Mouse (Mus musculus) embryonic fibroblast, embryonic 13.5 days (primary cell): ENCODE data around the gene Shisa3. TPM values are rescaled to one million over a fixed set of nuclear protein-coding genes. Genes with fewer than 3 reads are reported as not detected.
A peak's percentile ranks its signal among the peaks of the same experiment; 100 is the strongest.

ENCODE experiments used
- H3K27ac ChIP-seq: 2 replicates; pipeline ENCODE4 v1.5.1; 2012; ENCODE audit warnings: low read length, control low read depth, inconsistent platforms; ENCODE audit not compliant: insufficient read depth
- H3K4me1 ChIP-seq: 2 replicates; pipeline ENCODE4 v1.6.1; 2011; ENCODE audit warnings: low read length; ENCODE audit not compliant: control insufficient read depth, insufficient read depth
- H3K4me3 ChIP-seq: 2 replicates; pipeline ENCODE4 v1.5.1; 2011; ENCODE audit warnings: mild to moderate bottlenecking, control low read depth, low read length; ENCODE audit not compliant: insufficient read depth
- CTCF ChIP-seq: IDR thresholded peaks from 2 replicates; pipeline ENCODE4 v1.5.1; 2011; ENCODE audit warnings: mild to moderate bottlenecking, control low read depth, low read length, moderate library complexity, borderline replicate concordance; ENCODE audit not compliant: insufficient read depth
- POLR2A ChIP-seq: IDR thresholded peaks from 2 replicates; pipeline ENCODE4 v1.6.1; 2011; ENCODE audit warnings: low read depth, mild to moderate bottlenecking, control low read depth, low read length, moderate library complexity
- polyA plus RNA-seq: library from polyadenylated mRNA; stranded (reverse); fragments of >200 nt; gene quantifications from 2 replicates; pipeline ENCODE4 v1.2.4, GENCODE M21; 2011; ENCODE audit warnings: low read depth; ENCODE audit not compliant: missing spikeins, insufficient read length

Shisa3 gene
- polyA plus RNA-seq = 0.23 TPM in 1 of 2 replicates, not detected in the other

GRCm38 (mm10) chr5:67607804-67608673, at the start of gene Shisa3:
Gene Shisa3, plus strand, starts transcription at chr5:67607882.
- TF ChIP-seq POLR2A = no peak
- no peak for TF ChIP-seq CTCF
- H3K27ac ChIP-seq = no peak within 1 kb of the TSS
- peak within 1 kb of the TSS; percentile 37 for H3K4me3 ChIP-seq
- no peaks in the 10 kb centered on the region for H3K4me1 ChIP-seq

- Histone ChIP-seq H3K27ac (no peak overlapping the region), H3K4me1 (no peaks in the 10 kb centered on the region)
- TF ChIP-seq CTCF (no peak), POLR2A (no peak)
Observed at GRCm38 (mm10) chr5:67558644-67559043, 49.0 kb upstream of the Shisa3 start.

GRCm38 (mm10) chr5:67559063-67559462, 48.6 kb upstream of the Shisa3 start:
- H3K4me1 ChIP-seq = no peaks in the 10 kb centered on the region
- no peak overlapping the region for H3K4me3 ChIP-seq
- H3K27ac ChIP-seq = no peak overlapping the region
- TF ChIP-seq POLR2A (no peak), CTCF (no peak)

More at GRCm38 (mm10) chr5:67558644-67559043, 49.0 kb upstream of the Shisa3 start:
- H3K4me3 ChIP-seq = no peak overlapping the region

DNA sequence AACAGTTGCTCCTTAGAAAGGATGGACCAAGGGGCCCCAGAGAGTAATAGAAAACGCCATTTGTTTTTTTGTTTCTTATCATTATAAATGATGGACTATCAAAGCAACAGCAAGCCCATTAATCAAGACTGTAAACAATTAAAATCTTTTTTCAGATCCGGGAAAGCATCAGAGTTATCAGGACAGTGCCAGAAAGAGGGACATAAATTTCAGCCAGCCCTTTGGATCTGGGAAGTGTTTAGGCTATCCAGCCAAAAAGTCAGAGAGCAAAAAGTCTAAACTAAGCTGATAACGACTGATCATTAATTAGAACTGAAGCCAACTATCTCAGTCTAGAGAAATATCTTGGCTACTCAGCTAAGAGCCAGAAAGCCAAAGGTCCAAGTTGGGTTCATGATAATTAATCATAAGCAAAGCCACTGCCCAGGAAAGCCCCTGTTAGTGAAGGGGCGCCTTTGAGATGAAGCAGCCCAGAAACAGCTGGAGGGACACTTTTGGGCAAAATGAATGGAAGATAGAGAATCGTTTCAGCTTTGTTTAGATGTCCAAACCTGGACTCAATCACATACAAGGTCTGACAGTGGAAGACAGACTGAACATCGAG, 35.0 kb upstream of the Shisa3 start:
- no peaks in the 10 kb centered on the region for H3K4me1 ChIP-seq
- H3K27ac ChIP-seq = no peak overlapping the region
- TF ChIP-seq POLR2A (no peak), CTCF (no peak)
- H3K4me3 ChIP-seq = no peak overlapping the region

DNA sequence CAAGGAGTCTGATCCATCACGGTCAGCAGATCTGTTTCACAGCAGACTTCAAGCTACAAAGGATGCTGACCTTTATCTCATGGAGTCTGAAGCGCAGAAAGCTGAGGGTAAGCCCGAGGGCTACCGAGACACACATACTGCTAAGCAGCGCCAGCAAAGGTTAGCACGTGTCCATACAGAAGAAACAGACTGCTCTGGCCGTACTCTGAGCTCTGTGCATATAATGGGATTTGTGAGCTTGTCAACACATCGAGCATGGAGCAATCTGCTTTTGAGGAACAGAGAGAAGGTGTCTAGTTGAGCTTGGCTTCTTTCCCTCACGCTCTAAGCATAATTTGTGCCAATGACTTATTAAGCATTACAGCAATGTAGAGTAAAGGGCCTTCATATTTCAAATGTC, 33.6 kb upstream of the Shisa3 start:
- TF ChIP-seq POLR2A = no peak
- no peak for TF ChIP-seq CTCF
- Histone ChIP-seq H3K4me3 (no peak overlapping the region), H3K27ac (no peak overlapping the region), H3K4me1 (no peaks in the 10 kb centered on the region)

GRCm38 (mm10) chr5:67575705-67576104, 32.0 kb upstream of the Shisa3 start:
- no peak overlapping the region for H3K4me3 ChIP-seq
- H3K27ac ChIP-seq = no peak overlapping the region
- TF ChIP-seq POLR2A (no peak), CTCF (no peak)
- H3K4me1 ChIP-seq = no peaks in the 10 kb centered on the region

GRCm38 (mm10) chr5:67579725-67580633, 27.7 kb upstream of the Shisa3 start:
- TF ChIP-seq CTCF (no peak), POLR2A (no peak)
- H3K4me1 ChIP-seq = no peaks in the 10 kb centered on the region
- no peak overlapping the region for H3K27ac ChIP-seq
- no peak overlapping the region for H3K4me3 ChIP-seq

GRCm38 (mm10) chr5:67595070-67595469, 12.6 kb upstream of the Shisa3 start:
- H3K4me1 ChIP-seq = peaks cover 8% of the 10 kb centered on the region; the same call in 1 of the 2 replicates
- H3K27ac ChIP-seq = no peak overlapping the region
- no peak overlapping the region for H3K4me3 ChIP-seq
- TF ChIP-seq CTCF = no peak
- no peak for TF ChIP-seq POLR2A

DNA sequence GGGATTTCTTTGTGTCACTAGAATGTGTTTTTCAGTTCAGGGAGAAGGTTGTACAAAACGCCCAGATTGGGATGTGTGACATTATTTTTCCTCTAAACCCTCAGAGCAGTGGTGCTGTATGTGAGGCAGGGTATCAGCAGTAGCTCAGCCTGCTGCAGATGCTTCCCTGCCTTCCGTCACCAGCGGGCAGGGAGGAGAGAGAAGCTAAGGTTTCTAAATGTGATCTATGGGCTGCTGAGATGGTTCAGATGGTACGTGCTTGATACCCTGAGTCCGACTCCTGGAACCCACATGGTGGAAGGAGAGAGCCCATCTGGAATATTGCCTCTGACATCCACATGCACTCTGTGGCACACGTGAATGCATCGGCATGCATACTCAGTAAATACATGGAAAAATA, 12.1 kb upstream of the Shisa3 start:
- H3K4me1 ChIP-seq = 0 out of 2 replicates have a peak, but pooled peaks cover 6% of the 10 kb centered on the region
- H3K4me3 ChIP-seq = no peak overlapping the region
- no peak overlapping the region for H3K27ac ChIP-seq
- TF ChIP-seq CTCF (no peak), POLR2A (no peak)
